Mouse (Mus musculus) hindbrain, embryonic 10.5 days (tissue): ENCODE measurements around the gene Ifna7. TPM values are rescaled to one million over a fixed set of nuclear protein-coding genes. Genes with fewer than 3 reads are reported as not detected.

ENCODE experiments used
- DNase-seq: peaks from one replicate; pipeline ENCODE4 v3.0.0-alpha.2; 2017; ENCODE audit warnings: low spot score
- H3K27ac ChIP-seq: fragments of 300-500 bp; sonication (generic); 2 replicates; pipeline ENCODE4 v1.5.1; 2016; ENCODE audit warnings: mild to moderate bottlenecking, moderate library complexity
- H3K27me3 ChIP-seq: fragments of 300-500 bp; sonication (generic); 2 replicates; pipeline ENCODE4 v1.6.1; 2016; ENCODE audit warnings: mild to moderate bottlenecking; ENCODE audit not compliant: poor library complexity, insufficient read depth, severe bottlenecking
- H3K36me3 ChIP-seq: fragments of 300-500 bp; sonication (generic); 2 replicates; pipeline ENCODE4 v1.6.1; 2016; ENCODE audit warnings: mild to moderate bottlenecking, moderate library complexity
- H3K4me1 ChIP-seq: fragments of 300-500 bp; sonication (generic); replicated peaks from 2 replicates; pipeline ENCODE4 v1.6.1; 2016; ENCODE audit warnings: mild to moderate bottlenecking
- H3K4me3 ChIP-seq: fragments of 300-500 bp; sonication (generic); 2 replicates; pipeline ENCODE4 v1.5.1; 2016; ENCODE audit warnings: mild to moderate bottlenecking, moderate library complexity
- H3K9me3 ChIP-seq: fragments of 300-500 bp; sonication (generic); 2 replicates; pipeline ENCODE4 v1.6.1; 2016; ENCODE audit warnings: mild to moderate bottlenecking, moderate library complexity
- WGBS: fragments of 180-500 bp; shearing (Covaris S2); methylation state at CpG from one replicate; pipeline ENCODE4 v1.1.7; 2016; 5-methylcytosine and 5-hydroxymethylcytosine counted together
- polyA plus RNA-seq: library from polyadenylated mRNA; unstranded; fragments of >200 nt; fragmentation: Nextera tagmentation; extraction: Ambion mirVana; gene quantifications from 2 replicates; pipeline ENCODE4 v1.2.1, GENCODE M21; 2016

Gene Ifna7
- polyA plus RNA-seq, 1 experiment from 2014 or later, result not detected

GRCm38 (mm10) chr4:88851026-88851763, 35.2 kb downstream of the Ifna7 start:
- DNase-seq, result no peak
- WGBS, result 32% methylated on average over 4 of the region's 4 CpGs
- Histone ChIP-seq H3K27ac (no peak overlapping the region), H3K36me3 (no peaks in the 10 kb centered on the region), H3K4me1 (peaks cover 6% of the 10 kb centered on the region; the same call in 1 of the 2 replicates), H3K9me3 (no peaks in the 10 kb centered on the region), H3K27me3 (no peaks in the 10 kb centered on the region), H3K4me3 (no peak overlapping the region)

GRCm38 (mm10) chr4:88859214-88859613, 43.2 kb downstream of the Ifna7 start:
- H3K9me3 ChIP-seq, result no peaks in the 10 kb centered on the region

GRCm38 (mm10) chr4:88863309-88863708, 47.3 kb downstream of the Ifna7 start:
- 4% methylated on average over 7 of the region's 7 CpGs for WGBS
- Histone ChIP-seq H3K27me3 (peaks cover 32% of the 10 kb centered on the region), H3K27ac (no peak overlapping the region), H3K9me3 (no peaks in the 10 kb centered on the region), H3K36me3 (no peaks in the 10 kb centered on the region), H3K4me3 (no peak overlapping the region), H3K4me1 (peaks cover 20% of the 10 kb centered on the region)
- DNase-seq, result no peak

More at GRCm38 (mm10) chr4:88859214-88859613, 43.2 kb downstream of the Ifna7 start:
- H3K4me1 ChIP-seq, result peaks cover 9% of the 10 kb centered on the region
- DNase-seq, result no peak
- peaks cover 13% of the 10 kb centered on the region for H3K27me3 ChIP-seq
- no peaks in the 10 kb centered on the region for H3K36me3 ChIP-seq
- no peak overlapping the region for H3K4me3 ChIP-seq
- no peak overlapping the region for H3K27ac ChIP-seq

- H3K27ac ChIP-seq, result no peak overlapping the region
- no peak overlapping the region for H3K4me3 ChIP-seq
- no peaks in the 10 kb centered on the region for H3K36me3 ChIP-seq
- DNase-seq, result no peak
- peaks cover 23% of the 10 kb centered on the region for H3K4me1 ChIP-seq
- WGBS, result 72% methylated on average over 9 of the region's 9 CpGs
- H3K27me3 ChIP-seq, result peaks cover 32% of the 10 kb centered on the region
- no peaks in the 10 kb centered on the region for H3K9me3 ChIP-seq
Observed at GRCm38 (mm10) chr4:88864599-88864998, 48.6 kb downstream of the Ifna7 start.

GRCm38 (mm10) chr4:88865011-88865569, 49.1 kb downstream of the Ifna7 start:
- Histone ChIP-seq H3K27me3 (peaks cover 32% of the 10 kb centered on the region), H3K9me3 (no peaks in the 10 kb centered on the region), H3K4me3 (no peak overlapping the region), H3K27ac (no peak overlapping the region), H3K36me3 (no peaks in the 10 kb centered on the region), H3K4me1 (peaks cover 23% of the 10 kb centered on the region)
- 44% methylated on average over 6 of the region's 6 CpGs for WGBS
- DNase-seq, result no peak

Other genes starting within 250 kb of the Ifna7 start
- not detected in 2 replicates for gene Ifna14, start 244.4 kb upstream of the Ifna7 start, polyA plus RNA-seq
- not detected in 2 replicates for gene Ifna9, start 223.8 kb upstream of the Ifna7 start, polyA plus RNA-seq
- not detected in 2 replicates for gene Ifna12, start 212.9 kb upstream of the Ifna7 start, polyA plus RNA-seq
- gene C87499, start 181.8 kb upstream of the Ifna7 start, polyA plus RNA-seq, result not detected in 2 replicates
- gene Ifna13, start 171.8 kb upstream of the Ifna7 start, polyA plus RNA-seq, result not detected in 2 replicates
- not detected in 2 replicates for gene Ifna16, start 139.3 kb upstream of the Ifna7 start, polyA plus RNA-seq
- gene Ifna2, start 132.3 kb upstream of the Ifna7 start, polyA plus RNA-seq, result not detected in 2 replicates
- not detected in 2 replicates for gene Ifnab, start 124.9 kb upstream of the Ifna7 start, polyA plus RNA-seq
- 0.68 and 1.3 TPM in 2 replicates for gene Gm26566, start 94.4 kb upstream of the Ifna7 start, polyA plus RNA-seq
- 74.4 and 90.5 TPM in 2 replicates for gene Klhl9, start 93.8 kb upstream of the Ifna7 start, polyA plus RNA-seq
- gene Gm13271, start 61.4 kb upstream of the Ifna7 start, polyA plus RNA-seq, result not detected in 2 replicates
- gene Gm13283, start 56.1 kb upstream of the Ifna7 start, polyA plus RNA-seq, result 0.34 TPM in 1 of 2 replicates, not detected in the other
- 0.22 TPM in 1 of 2 replicates, not detected in the other for gene Gm13290, start 42.4 kb upstream of the Ifna7 start, polyA plus RNA-seq
- not detected in 2 replicates for gene Gm13289, start 39.3 kb upstream of the Ifna7 start, polyA plus RNA-seq
- gene Gm13272, start 36.4 kb upstream of the Ifna7 start, polyA plus RNA-seq, result not detected in 2 replicates
- gene Ifnz, start 34.1 kb upstream of the Ifna7 start, polyA plus RNA-seq, result 0.31 TPM in 1 of 2 replicates, not detected in the other
- gene Gm13276, start 30.5 kb upstream of the Ifna7 start, polyA plus RNA-seq, result not detected in 2 replicates
- gene Gm13277, start 27.6 kb upstream of the Ifna7 start, polyA plus RNA-seq, result not detected in 2 replicates
- not detected in 2 replicates for gene Gm13278, start 24.7 kb upstream of the Ifna7 start, polyA plus RNA-seq
- gene Gm13275, start 21.7 kb upstream of the Ifna7 start, polyA plus RNA-seq, result not detected in 2 replicates
- gene Gm13279, start 18.8 kb upstream of the Ifna7 start, polyA plus RNA-seq, result not detected in 2 replicates
- 0.10 and 0.40 TPM in 2 replicates for gene Gm13285, start 16.6 kb upstream of the Ifna7 start, polyA plus RNA-seq
- not detected in 2 replicates for gene Gm13287, start 13.0 kb upstream of the Ifna7 start, polyA plus RNA-seq
- not detected in 2 replicates for gene Gm13288, start 10.7 kb upstream of the Ifna7 start, polyA plus RNA-seq
- gene Ifna11, start 3.7 kb downstream of the Ifna7 start, polyA plus RNA-seq, result not detected in 2 replicates
- gene Ifna6, start 11.2 kb downstream of the Ifna7 start, polyA plus RNA-seq, result not detected in 2 replicates
- gene Ifna5, start 19.3 kb downstream of the Ifna7 start, polyA plus RNA-seq, result not detected in 2 replicates
- gene Ifna4, start 25.6 kb downstream of the Ifna7 start, polyA plus RNA-seq, result not detected in 2 replicates
- gene Ifna1, start 33.9 kb downstream of the Ifna7 start, polyA plus RNA-seq, result not detected in 2 replicates
- gene Ifne, start 64.0 kb downstream of the Ifna7 start, polyA plus RNA-seq, result not detected in 2 replicates